Mouse (Mus musculus) thymus, postnatal 14 days (tissue): ENCODE data around the gene Ift57.

Experiments used
- DNase-seq: peaks from one replicate; pipeline ENCODE4 v3.0.0; 2021

Ift57 gene

GRCm38 (mm10) chr16:49760517-49761203 is 61.6 kb downstream of the Ift57 start:
- DNase-seq = no peak

GRCm38 (mm10) chr16:49761981-49762380 is 62.9 kb downstream of the Ift57 start:
- DNase-seq = no peak

- DNase-seq = peak; percentile 81
Observed at GRCm38 (mm10) chr16:49766326-49766725, 67.3 kb downstream of the Ift57 start.

GRCm38 (mm10) chr16:49768491-49769031 is 69.5 kb downstream of the Ift57 start:
- DNase-seq = no peak

GRCm38 (mm10) chr16:49769831-49770261 is 70.8 kb downstream of the Ift57 start:
- no peak for DNase-seq

GRCm38 (mm10) chr16:49770320-49771189 is 71.5 kb downstream of the Ift57 start:
- no peak for DNase-seq

GRCm38 (mm10) chr16:49771609-49772396 is 72.8 kb downstream of the Ift57 start:
- DNase-seq = no peak

GRCm38 (mm10) chr16:49772576-49772975 is 73.5 kb downstream of the Ift57 start:
- no peak for DNase-seq

GRCm38 (mm10) chr16:49773068-49773467 is 74.0 kb downstream of the Ift57 start:
- DNase-seq = no peak

- DNase-seq = no peak
Observed at GRCm38 (mm10) chr16:49774059-49775001, 75.3 kb downstream of the Ift57 start.

- no peak for DNase-seq
Observed at GRCm38 (mm10) chr16:49775002-49775966, 76.3 kb downstream of the Ift57 start.

- DNase-seq = no peak
Observed at GRCm38 (mm10) chr16:49776981-49777380, 77.9 kb downstream of the Ift57 start.

GRCm38 (mm10) chr16:49781556-49782156 is 82.6 kb downstream of the Ift57 start:
- peak; percentile 54 for DNase-seq

GRCm38 (mm10) chr16:49783369-49783768 is 84.3 kb downstream of the Ift57 start:
- DNase-seq = no peak

GRCm38 (mm10) chr16:49786116-49786515 is 87.1 kb downstream of the Ift57 start:
- DNase-seq = no peak

GRCm38 (mm10) chr16:49787714-49788113 is 88.7 kb downstream of the Ift57 start:
- DNase-seq = no peak

- DNase-seq = peak; percentile 50
Observed at GRCm38 (mm10) chr16:49790575-49791465, 91.8 kb downstream of the Ift57 start.

- peak; percentile 45 for DNase-seq
Observed at GRCm38 (mm10) chr16:49792446-49792878, 93.4 kb downstream of the Ift57 start.

- no peak for DNase-seq
Observed at GRCm38 (mm10) chr16:49793596-49793995, 94.6 kb downstream of the Ift57 start.
